7 mouse cellular contexts compared by ENCODE assay signal in the genomic region with DNA sequence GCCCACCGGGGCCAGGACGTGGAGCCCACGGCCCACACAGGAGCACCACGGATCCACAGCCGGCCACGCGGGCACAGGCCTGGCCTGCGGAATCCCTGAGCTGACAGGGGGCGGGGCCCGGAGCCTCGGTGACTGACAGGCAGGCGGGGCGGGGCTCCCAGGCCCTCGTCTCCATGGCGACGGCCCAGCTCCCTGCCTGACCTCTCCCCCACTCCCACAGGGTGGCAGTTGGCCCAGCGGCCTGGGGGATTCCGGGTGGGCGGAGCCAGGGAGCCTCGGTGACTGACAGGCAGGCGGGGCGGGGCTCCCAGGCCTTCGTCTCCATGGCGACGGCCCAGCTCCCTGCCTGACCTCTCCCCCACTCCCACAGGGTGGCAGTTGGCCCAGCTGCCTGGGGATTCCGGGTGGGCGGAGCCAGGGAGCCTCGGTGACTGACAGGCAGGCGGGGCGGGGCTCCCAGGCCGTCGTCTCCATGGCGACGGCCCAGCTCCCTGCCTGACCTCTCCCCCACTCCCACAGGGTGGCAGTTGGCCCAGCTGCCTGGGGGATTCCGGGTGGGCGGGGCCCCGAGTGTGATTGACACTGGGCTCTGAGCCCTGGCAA. TPM values are rescaled to one million over a fixed set of nuclear protein-coding genes. Genes with fewer than 3 reads are reported as not detected.
DNase-seq lines count a peak whose midpoint lies in the region; ATAC-seq and TF ChIP-seq lines count a peak whose summit lies in the region.
"Not testable (repeated sequence)": the region's sequence is repeated elsewhere in the genome, so short reads cannot be mapped to it uniquely, and the experiment has no call there.

No protein-coding gene starts in this region.

- peaks cover 10% of the 10 kb centered on the region for H3K9me3 ChIP-seq in embryonic facial prominence, embryonic 10.5 days
- peaks cover 30% of the 10 kb centered on the region for H3K9me3 ChIP-seq in intestine, postnatal 0 days (ENCODE audit: control insufficient read depth)
- not testable (repeated sequence) for H3K9me3 ChIP-seq in midbrain, embryonic 12.5 days

- intact Hi-C loops in left cerebral cortex, postnatal 4 days (cut with DNase I), result not testable (repeated sequence)

- peak overlapping the region; percentile 51 for H3K4me3 ChIP-seq in embryonic facial prominence, embryonic 10.5 days
- H3K4me3 ChIP-seq in intestine, postnatal 0 days (ENCODE audit: low read depth, low read length), result peak overlapping the region; percentile 45
- peak overlapping the region; percentile 31; the same call in 1 of the 2 replicates for H3K4me3 ChIP-seq in midbrain, embryonic 12.5 days
- peak overlapping the region; percentile 65 for H3K4me3 ChIP-seq in small intestine, adult 2 months (ENCODE audit: low read depth, low read length)

- not testable (repeated sequence) for H3K27me3 ChIP-seq in embryonic facial prominence, embryonic 10.5 days (replicated peaks; ENCODE audit: low read depth, poor library complexity, severe bottlenecking); intestine, postnatal 0 days (replicated peaks; ENCODE audit: control insufficient read depth, insufficient read depth, low read length); midbrain, embryonic 12.5 days; small intestine, adult 2 months (ENCODE audit: control insufficient read depth, insufficient read depth, low read length)

- WGBS in embryonic facial prominence, embryonic 10.5 days, result 15% methylated on average over 26 of the region's 37 CpGs
- WGBS in intestine, postnatal 0 days, result 50% methylated on average over 37 of the region's 37 CpGs
- WGBS in midbrain, embryonic 12.5 days, result 12% methylated on average over 15 of the region's 37 CpGs
- 0% methylated on average over 6 of the region's 37 CpGs for WGBS in small intestine, adult 2 months

- DNase-seq in adrenal gland, postnatal 10 days, result peak; percentile 100
- DNase-seq in embryonic facial prominence, embryonic 10.5 days (ENCODE audit: low spot score), result peak; percentile 76
- peak; percentile 100 for DNase-seq in gonadal fat pad, adult 2 months (ENCODE audit: low read depth)
- DNase-seq in left cerebral cortex, postnatal 4 days, result peak; percentile 100

- TF ChIP-seq POLR2A in small intestine, adult 2 months (IDR thresholded peaks at IDR 0.05; ENCODE audit: low read depth, low read length), result not testable (repeated sequence)

- peak overlapping the region; percentile 59 for H3K27ac ChIP-seq in embryonic facial prominence, embryonic 10.5 days (replicated peaks)
- H3K27ac ChIP-seq in intestine, postnatal 0 days (ENCODE audit: low read depth, low read length); midbrain, embryonic 12.5 days (replicated peaks): not testable (repeated sequence)
- H3K27ac ChIP-seq in small intestine, adult 2 months (ENCODE audit: insufficient read depth, low read depth, low read length), result peak overlapping the region; percentile 50; the same call in 1 of the 2 replicates

- ATAC-seq in intestine, postnatal 0 days, result peak; percentile 90
- ATAC-seq in midbrain, embryonic 12.5 days (ENCODE audit: low FRiP score, low read depth), result peak; percentile 87

- H3K9ac ChIP-seq in intestine, postnatal 0 days (ENCODE audit: low read depth, low read length), result peak overlapping the region; percentile 47; the same call in 1 of the 2 replicates
- not testable (repeated sequence) for H3K9ac ChIP-seq in midbrain, embryonic 12.5 days (replicated peaks)

- peak overlapping the region; percentile 95 for H3K4me2 ChIP-seq in intestine, postnatal 0 days (replicated peaks; ENCODE audit: low read depth)
- H3K4me2 ChIP-seq in midbrain, embryonic 12.5 days (replicated peaks), result not testable (repeated sequence)

- not testable (repeated sequence) for H3K36me3 ChIP-seq in embryonic facial prominence, embryonic 10.5 days (replicated peaks); intestine, postnatal 0 days (ENCODE audit: control insufficient read depth, insufficient read depth); midbrain, embryonic 12.5 days; small intestine, adult 2 months (ENCODE audit: control insufficient read depth, insufficient read depth, low read length)

- H3K4me1 ChIP-seq in embryonic facial prominence, embryonic 10.5 days; intestine, postnatal 0 days (replicated peaks; ENCODE audit: control insufficient read depth, insufficient read depth, low read length); midbrain, embryonic 12.5 days; small intestine, adult 2 months (ENCODE audit: control insufficient read depth, insufficient read depth, insufficient read length, low read length): not testable (repeated sequence)

- not testable (repeated sequence) for TF ChIP-seq CTCF in intestine, postnatal 0 days (IDR thresholded peaks at IDR 0.05; ENCODE audit: low read depth); small intestine, adult 2 months (IDR thresholded peaks at IDR 0.05; ENCODE audit: extremely low read depth, insufficient read length, insufficient replicate concordance, low read depth, low read length)

RNA-seq across cellular contexts. Expression of a gene that starts 11.5 kb away (rescaled TPM):
- 100 to 1,000 TPM; 102 to 237 TPM for total RNA-seq in adrenal gland, postnatal 10 days (2021)
- polyA plus RNA-seq in embryonic facial prominence, embryonic 10.5 days (2016; fragmentation: Nextera tagmentation; extraction: Ambion mirVana), result 259 and 324 TPM in 2 replicates
- 106 and 190 TPM in 2 replicates for polyA plus RNA-seq in gonadal fat pad, adult 2 months (2012; rRNA removed)
- polyA plus RNA-seq in intestine, postnatal 0 days (2015; fragmentation: Nextera tagmentation; extraction: Ambion mirVana), result 46.8 and 66.4 TPM in 2 replicates
- 100 to 1,000 TPM; 291 to 417 TPM for total RNA-seq in left cerebral cortex, postnatal 4 days (2021)
- polyA plus RNA-seq in midbrain, embryonic 12.5 days (2016; fragmentation: Nextera tagmentation; extraction: Ambion mirVana), result 187 and 270 TPM in 2 replicates
- polyA plus RNA-seq in small intestine, adult 2 months (2012; rRNA removed), result 9.0 and 759 TPM in 2 replicates
